Mouse (Mus musculus) cerebellum, adult 18-20 months (tissue): Measurements from ENCODE around the gene Lemd1.
"Not testable (repeated sequence)": the region's sequence is repeated elsewhere in the genome, so short reads cannot be mapped to it uniquely, and the experiment has no call there.

Experiments
- DNase-seq, 2 experiments: peaks; one replicate each; pipeline ENCODE4 v3.0.0; 2021

Gene Lemd1

GRCm38 (mm10) chr1:132261058-132261457 lies 69.8 kb downstream of the Lemd1 start:
- no peak for DNase-seq

GRCm38 (mm10) chr1:132263618-132264017 lies 72.4 kb downstream of the Lemd1 start:
- DNase-seq = no peak

DNA sequence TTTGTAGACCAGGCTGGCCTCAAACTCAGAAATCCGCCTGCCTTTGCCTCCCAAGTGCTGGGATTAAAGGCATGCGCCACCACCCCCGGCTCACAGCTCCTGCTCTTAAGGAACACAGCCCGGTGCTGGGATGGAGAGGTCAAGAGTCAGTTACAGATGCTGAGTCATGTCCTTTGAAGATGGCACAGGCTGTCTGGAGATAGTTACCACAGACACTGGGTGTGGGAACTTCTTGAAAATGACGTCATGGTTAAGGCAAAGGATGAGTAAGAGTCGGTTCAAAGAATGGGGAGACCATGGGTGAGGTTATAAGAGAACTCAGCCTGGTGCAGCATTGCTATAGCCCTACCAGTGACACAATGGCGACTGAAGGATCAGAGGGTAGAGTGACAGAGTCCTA lies 73.3 kb downstream of the Lemd1 start:
- DNase-seq = no peak

DNA sequence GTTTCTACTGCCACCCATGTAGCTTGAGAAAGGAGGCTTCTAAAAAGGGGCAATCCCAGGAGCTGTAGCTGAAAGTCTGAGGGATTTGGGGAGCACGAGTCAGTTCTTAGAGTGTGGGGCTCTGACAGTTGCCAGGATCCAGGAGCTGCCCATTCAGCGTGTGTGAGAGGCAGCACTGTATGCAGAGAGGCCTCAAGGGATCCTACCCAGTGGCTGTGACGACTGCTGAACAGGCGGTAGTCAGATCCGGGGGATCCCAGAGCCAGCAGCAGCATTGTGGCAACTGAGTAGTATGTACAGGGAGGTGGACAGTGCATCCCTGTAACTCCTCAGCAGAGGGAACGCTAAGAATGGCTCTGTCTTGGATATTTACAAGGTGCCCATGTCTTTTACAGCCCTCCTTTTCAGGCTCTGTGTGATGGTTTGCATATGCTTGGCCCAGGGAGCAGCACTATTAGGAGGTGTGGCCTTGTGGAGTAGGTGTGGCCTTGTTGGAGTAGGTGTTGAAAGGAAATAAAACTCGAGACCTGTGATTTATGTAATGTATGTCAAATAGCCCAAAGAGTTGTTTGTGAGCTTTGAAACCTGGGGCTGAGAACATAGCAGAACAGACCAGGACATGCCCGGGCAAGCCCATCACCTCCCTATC lies 74.1 kb downstream of the Lemd1 start:
- DNase-seq = no peak

GRCm38 (mm10) chr1:132265936-132266335 lies 74.7 kb downstream of the Lemd1 start:
- DNase-seq = no peak

DNA sequence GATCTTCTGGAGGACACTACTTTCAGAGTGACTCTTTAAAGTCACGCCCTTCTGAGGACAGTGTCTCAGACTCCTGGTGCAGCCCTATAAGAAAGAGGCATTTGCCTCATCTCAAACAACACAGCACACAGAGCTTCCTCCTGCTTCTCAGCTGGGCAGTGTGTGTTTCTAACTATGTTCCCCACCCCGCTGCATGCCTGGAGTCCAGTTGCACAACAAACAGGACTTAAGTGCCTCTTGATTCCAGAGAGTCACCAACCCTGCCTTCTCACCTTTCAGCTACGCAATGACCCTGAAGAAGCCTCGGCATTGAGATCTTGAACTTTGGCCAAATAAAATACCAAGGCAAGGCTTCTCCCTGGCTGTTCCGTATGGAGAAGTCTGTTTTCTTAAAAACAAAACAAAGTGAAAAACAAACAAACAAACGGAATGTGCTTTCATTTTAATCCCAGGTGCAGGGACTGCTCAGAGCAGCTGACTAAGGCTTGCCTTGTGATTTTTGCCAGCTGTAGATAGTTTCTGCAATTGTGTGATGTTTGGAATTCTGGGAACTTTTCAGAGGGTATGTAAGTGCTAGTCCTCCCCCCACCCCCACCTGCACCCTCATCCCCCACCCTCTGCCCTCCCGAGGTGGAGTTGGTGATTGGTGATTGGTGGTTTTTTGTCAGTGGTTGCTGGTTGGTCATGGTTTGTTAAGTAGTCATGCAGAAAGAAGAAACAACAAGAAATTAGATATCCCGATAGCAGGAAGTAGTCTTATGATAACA lies 75.7 kb downstream of the Lemd1 start:
- no peak for DNase-seq

DNA sequence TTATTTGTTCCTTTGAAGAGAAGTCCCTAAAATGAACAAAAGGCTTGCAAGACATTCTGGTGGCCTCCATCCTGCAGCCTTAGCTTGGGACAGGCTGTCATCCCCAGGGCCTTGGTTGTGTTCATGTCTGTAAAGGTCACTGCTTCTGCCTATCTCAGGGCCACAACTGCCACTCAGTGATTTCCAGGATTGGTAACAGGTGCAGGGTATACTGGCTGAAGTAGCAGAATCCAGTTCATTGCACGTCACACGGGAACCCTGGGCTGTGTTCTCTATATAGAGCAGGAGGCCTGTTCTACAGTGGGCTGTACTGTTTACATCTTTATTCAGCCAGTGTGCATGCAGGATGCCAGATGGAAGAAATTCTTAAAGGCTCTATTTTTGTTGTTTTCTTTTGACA lies 76.7 kb downstream of the Lemd1 start:
- DNase-seq = no peak

DNA sequence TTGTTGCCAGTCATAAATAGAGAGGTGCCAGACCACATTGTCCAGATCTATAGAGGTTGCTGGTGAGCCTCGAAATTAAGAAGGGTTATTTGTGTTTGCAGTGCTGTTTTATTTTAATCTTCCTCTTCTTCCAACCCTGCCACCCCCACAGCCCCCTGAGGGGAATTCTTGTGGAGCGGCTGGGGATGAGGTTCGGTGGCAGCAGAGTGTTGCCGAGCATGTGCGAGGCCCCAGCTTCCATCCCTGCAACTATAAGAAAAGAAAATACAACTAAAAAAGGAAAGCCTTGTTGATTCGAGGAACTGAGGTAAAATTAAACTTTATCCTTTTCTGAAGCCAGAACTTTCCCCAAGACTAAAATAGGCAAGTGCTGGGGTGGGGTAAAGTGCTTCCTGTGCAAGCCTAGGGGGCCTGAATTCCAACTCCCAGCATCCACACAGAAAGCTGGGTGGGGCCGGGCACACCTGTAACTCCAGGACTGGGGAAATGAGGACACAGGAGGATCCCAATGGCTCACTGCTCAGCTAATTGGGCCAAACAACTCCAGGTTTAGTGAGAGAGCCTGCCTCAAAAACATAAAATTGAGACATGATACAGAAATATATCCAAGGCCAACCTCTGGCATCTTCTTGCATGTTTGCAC lies 77.3 kb downstream of the Lemd1 start:
- DNase-seq = no peak

DNA sequence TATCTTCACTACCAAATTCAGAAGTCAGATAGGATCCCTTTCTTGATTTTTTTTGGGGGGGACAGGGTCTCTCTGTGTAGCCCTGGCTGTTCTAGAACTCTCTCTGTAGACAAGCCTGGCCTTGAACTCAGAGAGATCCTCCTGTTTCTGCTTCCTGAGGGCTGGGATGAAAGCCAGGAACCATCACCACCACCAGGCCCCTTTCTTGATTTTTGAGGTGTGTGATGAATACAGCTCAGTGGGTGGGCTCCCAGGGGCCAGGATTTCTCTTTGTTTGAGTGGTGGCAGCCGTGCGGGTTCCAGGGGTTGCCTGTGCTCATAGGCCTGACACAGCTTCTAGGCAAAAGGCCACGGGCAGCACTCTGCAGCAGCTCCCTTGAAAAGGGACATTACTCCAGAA lies 80.0 kb downstream of the Lemd1 start:
- no peak for DNase-seq

DNA sequence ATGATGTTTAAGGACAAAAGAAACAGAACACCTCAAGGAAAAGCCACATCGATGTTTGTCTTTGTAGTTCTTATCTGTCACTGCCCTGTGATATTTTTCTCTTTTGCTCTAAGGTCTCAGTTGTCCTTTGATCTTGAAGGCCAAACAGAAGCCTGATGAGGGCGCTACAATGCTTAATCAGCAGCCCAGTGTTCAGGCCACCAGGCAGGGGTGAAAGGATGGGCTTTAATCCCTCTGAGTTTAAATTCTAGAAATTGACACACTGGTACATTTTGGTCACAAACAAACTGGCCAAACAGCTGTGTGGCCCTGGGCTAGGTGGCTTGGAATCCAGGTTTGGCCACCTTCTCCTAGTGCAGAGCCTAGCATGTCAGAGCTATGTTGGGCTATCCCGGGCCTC lies 85.5 kb downstream of the Lemd1 start:
- DNase-seq = no peak

GRCm38 (mm10) chr1:132277124-132277523 lies 85.9 kb downstream of the Lemd1 start:
- no peak for DNase-seq

GRCm38 (mm10) chr1:132280636-132281035 lies 89.4 kb downstream of the Lemd1 start:
- DNase-seq = not testable (repeated sequence)

- no peak for DNase-seq
Measured at GRCm38 (mm10) chr1:132281523-132282176, 90.4 kb downstream of the Lemd1 start.

DNA sequence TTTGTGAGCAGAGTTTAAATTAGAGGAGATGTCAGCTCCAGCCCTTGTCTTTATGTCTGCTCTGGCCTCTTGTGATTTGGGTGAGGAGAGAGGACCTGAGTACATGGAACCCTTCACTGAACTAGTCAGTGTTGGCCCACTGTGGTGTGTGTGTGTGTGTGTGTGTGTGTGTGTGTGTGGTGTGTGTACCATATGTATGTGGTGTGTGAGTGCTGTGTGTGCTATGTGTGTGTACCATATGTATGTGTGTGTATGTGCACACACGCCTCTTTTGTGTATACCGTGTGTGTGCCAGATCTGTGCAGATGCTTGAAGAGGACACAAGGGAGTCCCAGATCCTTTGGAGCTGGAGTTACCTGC lies 90.9 kb downstream of the Lemd1 start:
- DNase-seq = no peak

DNA sequence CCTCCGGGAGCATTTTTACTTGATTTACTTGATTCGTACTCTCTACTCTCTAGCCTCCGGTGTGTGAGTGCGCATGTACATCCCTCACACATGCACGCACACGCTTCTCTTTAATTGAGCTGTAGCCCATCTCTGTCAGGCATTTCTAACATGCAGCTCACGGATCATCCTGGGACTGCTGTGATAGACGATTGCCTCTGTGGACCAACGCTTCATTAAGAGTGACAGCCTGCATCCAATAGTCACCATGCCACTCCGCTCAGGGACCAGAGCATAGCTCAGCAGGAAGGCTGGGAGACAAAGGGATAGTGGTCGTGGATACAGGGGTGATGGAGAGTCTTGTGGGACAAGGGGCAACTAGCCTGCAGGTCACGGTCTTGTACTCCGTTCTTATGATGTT lies 91.8 kb downstream of the Lemd1 start:
- DNase-seq = no peak

GRCm38 (mm10) chr1:132286735-132287134 lies 95.5 kb downstream of the Lemd1 start:
- DNase-seq = no peak

- no peak for DNase-seq
Measured at GRCm38 (mm10) chr1:132287445-132287844, 96.2 kb downstream of the Lemd1 start.

- DNase-seq = no peak
Measured at GRCm38 (mm10) chr1:132287991-132288451, 96.8 kb downstream of the Lemd1 start.

DNA sequence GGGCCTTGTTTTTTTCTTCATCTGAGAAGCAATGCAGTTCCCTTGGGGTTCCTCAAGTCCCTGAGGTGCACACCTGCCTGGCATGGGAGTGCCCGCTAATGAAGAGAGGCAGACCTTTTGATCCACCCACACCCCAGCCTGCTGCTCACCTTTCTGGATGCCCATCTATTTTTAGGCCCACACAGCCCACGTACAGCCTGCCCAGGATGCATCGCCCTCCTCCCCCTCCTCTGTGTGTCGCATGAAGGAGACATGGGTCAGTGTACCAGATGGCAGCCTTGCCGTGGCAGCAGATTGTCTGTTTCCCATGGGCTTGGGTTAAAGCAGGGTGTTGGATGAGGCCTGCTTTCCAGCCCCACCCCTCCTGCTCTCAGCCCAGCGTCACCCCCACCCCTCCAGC lies 98.7 kb downstream of the Lemd1 start:
- peak; percentile 49 to 55 for DNase-seq

- no peak for DNase-seq
Measured at GRCm38 (mm10) chr1:132290921-132291675, 99.9 kb downstream of the Lemd1 start.

DNA sequence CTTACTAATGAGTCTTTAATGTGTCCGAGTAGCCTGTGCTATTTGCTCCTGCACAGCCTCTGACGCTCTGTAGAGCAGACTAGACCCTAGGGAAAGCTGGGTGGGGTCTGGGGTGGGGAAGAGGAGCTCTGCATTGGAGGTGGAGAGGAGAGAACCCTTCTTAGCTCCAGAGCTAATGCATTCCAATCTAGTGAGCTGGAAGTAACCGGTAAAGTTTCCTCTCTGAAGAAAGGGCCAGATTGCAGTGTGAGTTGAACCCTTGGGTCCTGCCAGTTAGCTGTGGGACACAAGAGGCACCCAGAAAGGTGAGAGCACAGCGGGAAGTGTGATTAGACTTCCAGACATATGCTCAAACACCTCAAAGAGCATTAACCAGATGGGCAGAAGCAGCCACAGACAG lies 100.5 kb downstream of the Lemd1 start:
- no peak for DNase-seq

DNA sequence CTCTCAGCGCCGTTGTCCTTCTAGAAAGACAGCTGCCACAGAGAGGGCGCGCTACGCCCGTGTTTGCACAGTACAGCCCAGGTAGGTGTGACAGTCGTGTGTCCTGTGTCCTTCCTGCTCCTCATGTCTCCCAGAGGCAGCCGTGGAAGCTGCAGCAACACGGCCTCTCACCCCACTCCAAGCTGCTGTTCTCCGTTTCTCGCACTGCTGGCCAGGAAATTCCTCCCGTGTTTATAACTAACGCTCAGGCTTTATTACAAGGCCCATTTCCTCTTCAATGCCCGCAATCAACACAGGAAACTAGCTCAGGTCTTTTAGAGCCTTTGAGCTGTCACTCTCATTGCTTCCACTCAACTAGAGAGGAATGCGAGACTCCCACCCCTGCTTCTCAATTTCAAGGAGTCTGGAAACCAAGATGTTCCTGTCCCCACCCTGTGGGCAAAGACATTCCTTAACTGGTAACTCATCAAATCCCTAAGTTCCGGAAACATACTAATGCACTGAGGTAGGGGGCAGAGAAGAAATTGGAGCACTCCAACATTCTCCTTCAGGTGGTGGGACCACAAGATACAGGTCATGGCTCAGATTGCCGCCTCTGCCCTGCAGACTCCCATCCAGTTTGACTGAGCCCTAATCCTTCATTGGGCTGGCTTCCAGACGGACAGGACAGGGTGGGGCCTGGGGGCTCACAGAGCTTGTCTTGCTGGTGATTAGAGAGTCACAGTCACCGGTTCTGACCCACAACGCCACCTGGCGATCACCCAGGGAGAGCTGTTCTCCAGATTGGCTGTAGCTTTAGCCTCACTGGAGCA lies 101.3 kb downstream of the Lemd1 start:
- peak in 1 of 2 experiments; percentile 38 for DNase-seq
